Comparison of ENCODE assay signal across 9 mouse cellular contexts in the genomic region with DNA sequence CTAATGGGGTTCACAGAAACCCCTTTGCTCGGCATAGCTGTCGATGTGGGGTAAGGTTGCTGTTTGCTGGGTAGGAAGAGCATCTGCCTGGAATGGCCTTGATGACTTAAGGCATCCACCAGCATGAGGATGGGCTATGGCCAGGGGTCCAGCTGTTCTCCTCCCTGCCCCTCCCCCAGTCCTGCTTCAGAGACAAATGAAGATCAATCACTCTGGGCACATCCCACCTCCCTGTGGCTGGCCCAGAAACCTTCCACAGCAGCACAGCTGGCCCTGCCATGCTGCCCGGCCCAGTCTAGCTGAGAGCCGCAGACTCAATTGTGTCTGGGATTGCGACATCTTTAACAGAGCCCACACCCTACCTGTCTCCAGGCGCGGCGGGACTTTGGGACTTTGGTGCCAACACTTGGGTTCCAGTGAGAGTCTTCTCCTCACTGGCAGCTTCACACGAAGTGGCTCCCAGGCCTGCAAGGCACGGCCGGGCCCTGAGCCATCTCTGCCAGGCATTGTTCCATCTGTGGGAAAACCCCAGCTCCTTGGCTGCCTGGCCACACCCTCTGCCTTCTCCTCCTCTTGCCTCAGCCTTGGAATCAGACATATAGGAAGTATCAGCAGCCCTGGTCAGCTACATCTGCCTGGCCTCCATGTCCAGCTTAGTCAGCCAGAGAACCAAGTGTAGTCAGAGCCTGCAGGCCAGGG.
DNase-seq lines count a peak whose midpoint lies in the region; ATAC-seq lines count a peak whose summit lies in the region.
"Had no signal": no experiment of that assay in that cellular context is flagged by ENCODE, and none has a peak within 500 bp of the region (broad histone marks: within the 10 kb centered on the region; RNA-seq: fewer than 3 reads in every experiment).

No protein-coding gene starts in this region.

- peaks cover 31% of the 10 kb centered on the region for H3K4me1 ChIP-seq in midbrain, embryonic 16.5 days (ENCODE audit: control insufficient read depth, insufficient read depth, low read length)
- peaks cover 63% of the 10 kb centered on the region for H3K4me1 ChIP-seq in midbrain, embryonic 13.5 days (replicated peaks)
- peaks cover 64% of the 10 kb centered on the region for H3K4me1 ChIP-seq in limb, embryonic 10.5 days
- no peaks in the 10 kb centered on the region for H3K4me1 ChIP-seq in stomach, embryonic 16.5 days (ENCODE audit: control insufficient read depth, insufficient read depth, low read length)
- 0 out of 2 replicates have a peak, but pooled peaks cover 4% of the 10 kb centered on the region for H3K4me1 ChIP-seq in liver, embryonic 11.5 days (replicated peaks; ENCODE audit: control insufficient read depth, insufficient read depth, low read length)

- no peak overlapping the region for H3K27ac ChIP-seq in midbrain, embryonic 16.5 days (ENCODE audit: low read length)
- H3K27ac ChIP-seq in midbrain, embryonic 13.5 days = no peak overlapping the region
- H3K27ac ChIP-seq in limb, embryonic 10.5 days = peak overlapping the region; percentile 39
- no peak overlapping the region for H3K27ac ChIP-seq in stomach, embryonic 16.5 days (ENCODE audit: low read length)
- no peak overlapping the region for H3K27ac ChIP-seq in liver, embryonic 11.5 days (ENCODE audit: low read depth, low read length)
- H3K27ac ChIP-seq: limb, embryonic 12.5 days had no signal

- ATAC-seq in midbrain, embryonic 16.5 days = no peak
- no peak for ATAC-seq in midbrain, embryonic 13.5 days
- ATAC-seq in stomach, embryonic 16.5 days (ENCODE audit: insufficient read depth, low FRiP score) = peak; percentile 27; the same call in 1 of the 2 replicates
- no peak for ATAC-seq in liver, embryonic 11.5 days (replicated peaks; ENCODE audit: low FRiP score)

- H3K27me3 ChIP-seq in midbrain, embryonic 16.5 days (ENCODE audit: control insufficient read depth, insufficient read depth, low read depth, low read length) = no peaks in the 10 kb centered on the region
- H3K27me3 ChIP-seq in midbrain, embryonic 13.5 days = no peaks in the 10 kb centered on the region
- peaks cover 51% of the 10 kb centered on the region for H3K27me3 ChIP-seq in limb, embryonic 10.5 days (ENCODE audit: low read depth, poor library complexity, severe bottlenecking)
- no peaks in the 10 kb centered on the region for H3K27me3 ChIP-seq in stomach, embryonic 16.5 days (ENCODE audit: control insufficient read depth, insufficient read depth, low read length)
- H3K27me3 ChIP-seq in liver, embryonic 11.5 days (replicated peaks; ENCODE audit: control insufficient read depth, insufficient read depth, low read length) = no peaks in the 10 kb centered on the region; the same call in 1 of the 2 replicates

- peak; percentile 60 to 72 for DNase-seq in cerebellum, postnatal 10 days
- no peak for DNase-seq in cerebellum, adult 9-10 months
- DNase-seq in limb, embryonic 10.5 days (ENCODE audit: low spot score) = no peak
- no peak for DNase-seq in liver, embryonic 11.5 days (ENCODE audit: low spot score)
- DNase-seq in frontal cortex, postnatal 25 days (ENCODE audit: low spot score in 2 of 2) = no peak

- 0 out of 2 replicates have a peak overlapping the region, but pooled peaks have one; percentile 28 for H3K9ac ChIP-seq in midbrain, embryonic 16.5 days (ENCODE audit: low read depth, low read length)
- no peak overlapping the region for H3K9ac ChIP-seq in midbrain, embryonic 13.5 days (replicated peaks)
- H3K9ac ChIP-seq in stomach, embryonic 16.5 days (ENCODE audit: low read length) = no peak overlapping the region
- no peak overlapping the region for H3K9ac ChIP-seq in liver, embryonic 11.5 days (ENCODE audit: low read depth, low read length)
- H3K9ac ChIP-seq: limb, embryonic 12.5 days had no signal

- H3K36me3 ChIP-seq in midbrain, embryonic 16.5 days (ENCODE audit: control insufficient read depth, insufficient read depth, low read length) = no peaks in the 10 kb centered on the region
- no peaks in the 10 kb centered on the region for H3K36me3 ChIP-seq in midbrain, embryonic 13.5 days
- no peaks in the 10 kb centered on the region for H3K36me3 ChIP-seq in limb, embryonic 10.5 days
- no peaks in the 10 kb centered on the region for H3K36me3 ChIP-seq in stomach, embryonic 16.5 days (ENCODE audit: control insufficient read depth, insufficient read depth, low read length)
- H3K36me3 ChIP-seq in liver, embryonic 11.5 days (ENCODE audit: control insufficient read depth, insufficient read depth, low read length) = no peaks in the 10 kb centered on the region
- H3K36me3 ChIP-seq: limb, embryonic 12.5 days had no signal

- 77% methylated on average over 11 of the region's 11 CpGs for WGBS in midbrain, embryonic 16.5 days
- 79% methylated on average over 11 of the region's 11 CpGs for whole genome bisulfite sequencing in midbrain, embryonic 13.5 days
- WGBS in limb, embryonic 10.5 days = 54% methylated on average over 11 of the region's 11 CpGs
- 53% methylated on average over 11 of the region's 11 CpGs for WGBS in stomach, embryonic 16.5 days
- WGBS in liver, embryonic 11.5 days = 72% methylated on average over 11 of the region's 11 CpGs

- H3K9me3 ChIP-seq in midbrain, embryonic 16.5 days (replicated peaks; ENCODE audit: control insufficient read depth, low read length, poor library complexity, severe bottlenecking) = no peaks in the 10 kb centered on the region
- no peaks in the 10 kb centered on the region for H3K9me3 ChIP-seq in midbrain, embryonic 13.5 days
- no peaks in the 10 kb centered on the region for H3K9me3 ChIP-seq in limb, embryonic 10.5 days (replicated peaks)
- H3K9me3 ChIP-seq in stomach, embryonic 16.5 days (replicated peaks; ENCODE audit: control insufficient read depth, low read length) = no peaks in the 10 kb centered on the region
- no peaks in the 10 kb centered on the region for H3K9me3 ChIP-seq in liver, embryonic 11.5 days (ENCODE audit: control insufficient read depth, low read length)
- H3K9me3 ChIP-seq: limb, embryonic 12.5 days had no signal

- no peak overlapping the region for H3K4me3 ChIP-seq in midbrain, embryonic 16.5 days (ENCODE audit: low read depth, low read length)
- H3K4me3 ChIP-seq in midbrain, embryonic 13.5 days (replicated peaks) = no peak overlapping the region
- H3K4me3 ChIP-seq in limb, embryonic 10.5 days = no peak overlapping the region
- no peak overlapping the region for H3K4me3 ChIP-seq in stomach, embryonic 16.5 days (replicated peaks; ENCODE audit: low read length)
- no peak overlapping the region for H3K4me3 ChIP-seq in liver, embryonic 11.5 days (ENCODE audit: low read depth, low read length)
- H3K4me3 ChIP-seq: limb, embryonic 12.5 days had no signal

- H3K4me2 ChIP-seq in midbrain, embryonic 16.5 days (ENCODE audit: low read length) = no peak overlapping the region
- no peak overlapping the region for H3K4me2 ChIP-seq in midbrain, embryonic 13.5 days (replicated peaks)
- no peak overlapping the region for H3K4me2 ChIP-seq in stomach, embryonic 16.5 days (ENCODE audit: low read depth, low read length)
- no peak overlapping the region for H3K4me2 ChIP-seq in liver, embryonic 11.5 days
- H3K4me2 ChIP-seq: limb, embryonic 12.5 days had no signal

Comparison
In these comparisons a context has a peak if more than half of its experiments do, and no peak if none do; other contexts are left out.
1. DNase-seq: peak in cerebellum, postnatal 10 days (2 of 2); none in cerebellum, adult 9-10 months (single experiment), limb, embryonic 10.5 days (single experiment), liver, embryonic 11.5 days (single experiment) and frontal cortex, postnatal 25 days (0 of 2).